Mouse (Mus musculus) urinary bladder, postnatal 25 days (tissue): ENCODE results near the gene Sult1e1.

Source experiments
- DNase-seq: peaks from one replicate; pipeline ENCODE4 v3.0.0; 2022; ENCODE audit warnings: low spot score

Sult1e1 gene

DNA sequence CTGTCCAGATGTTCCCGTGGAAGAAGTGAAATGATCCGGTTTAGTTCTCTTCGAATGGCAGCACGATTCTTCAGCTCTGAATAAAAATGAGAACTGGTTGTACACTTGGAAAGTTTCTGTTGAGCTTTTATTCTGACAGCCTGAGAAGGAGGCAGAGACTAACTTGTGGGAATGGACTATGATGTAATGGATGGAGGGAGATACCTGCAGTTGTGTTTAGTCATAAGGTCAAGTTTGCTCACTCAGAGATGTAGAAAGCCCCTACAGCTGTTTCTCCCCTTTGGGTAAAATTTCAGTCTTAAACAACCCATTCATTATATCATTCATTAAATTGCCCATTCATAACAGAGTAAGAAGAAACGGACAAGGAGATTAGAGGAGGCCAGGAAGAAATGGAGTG lies at the start of gene Sult1e1:
TSS of gene Sult1e1 (minus strand) at position 101 of the 400 bp plus-strand sequence.
- no peak for DNase-seq

DNA sequence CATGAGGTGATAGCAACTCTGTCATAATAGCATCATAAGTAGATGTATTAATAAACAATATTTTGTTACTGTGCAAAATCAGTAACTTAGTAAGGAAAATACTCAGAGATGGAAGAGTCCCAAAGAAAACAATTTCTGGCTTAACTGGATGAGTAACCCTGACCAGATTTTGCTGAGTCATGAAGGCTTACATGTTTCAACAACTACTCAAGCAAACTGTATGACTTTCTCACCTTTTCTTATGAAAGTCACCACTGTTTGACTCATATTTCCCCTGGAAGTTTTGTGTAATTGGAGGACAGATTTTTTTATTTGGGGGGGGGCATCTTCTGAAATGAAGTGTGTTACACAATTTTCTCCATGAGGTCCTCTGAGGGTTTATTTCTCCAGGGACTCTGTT lies 31.3 kb upstream of the Sult1e1 start:
- no peak for DNase-seq

DNA sequence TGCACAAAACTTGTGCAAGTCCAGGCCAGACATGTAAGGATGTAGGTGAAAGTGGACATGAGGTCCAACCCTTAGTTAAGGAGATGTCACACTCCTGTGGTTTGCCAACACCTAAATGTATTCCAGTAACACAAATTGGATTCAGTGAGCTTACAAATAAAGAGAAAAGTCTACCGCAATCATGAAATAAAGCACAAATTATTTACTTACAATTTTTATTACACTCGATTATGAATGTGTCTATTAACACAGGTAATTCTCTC lies 23.7 kb upstream of the Sult1e1 start:
- DNase-seq: no peak

DNA sequence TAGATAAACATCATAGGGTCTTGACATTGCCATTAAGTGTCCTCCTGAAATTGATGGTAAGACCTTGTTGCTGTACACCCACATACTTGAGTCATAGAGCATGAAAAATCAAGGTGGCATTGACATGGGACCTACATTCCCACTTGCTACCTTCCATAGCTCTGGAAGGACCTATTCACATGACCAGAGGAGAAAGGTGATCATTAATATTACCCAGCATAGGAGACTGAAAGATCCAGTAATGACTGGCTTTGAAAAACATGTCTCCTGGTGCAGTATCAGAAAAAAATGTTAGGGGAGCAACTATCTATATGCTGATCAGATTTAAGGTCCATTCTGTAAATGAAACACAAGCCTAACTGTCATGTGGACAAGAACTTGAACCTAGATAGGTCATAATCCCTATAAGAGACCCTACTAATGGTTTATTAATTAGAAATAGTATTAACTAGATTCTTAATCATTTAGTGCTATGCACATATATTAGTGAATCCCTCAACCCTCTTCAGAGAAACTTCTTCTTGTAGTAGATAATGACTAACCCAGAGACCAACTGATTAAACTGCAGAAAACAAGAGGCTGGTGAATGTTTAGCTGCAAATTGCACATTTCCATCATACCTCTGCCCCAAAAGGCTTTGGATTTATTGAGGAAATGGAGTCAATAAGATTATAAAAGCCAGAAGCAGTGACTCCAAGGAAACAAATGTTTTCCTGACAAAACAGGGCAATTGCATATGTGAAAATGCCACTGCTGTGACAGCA lies 23.2 kb upstream of the Sult1e1 start:
- no peak for DNase-seq

DNA sequence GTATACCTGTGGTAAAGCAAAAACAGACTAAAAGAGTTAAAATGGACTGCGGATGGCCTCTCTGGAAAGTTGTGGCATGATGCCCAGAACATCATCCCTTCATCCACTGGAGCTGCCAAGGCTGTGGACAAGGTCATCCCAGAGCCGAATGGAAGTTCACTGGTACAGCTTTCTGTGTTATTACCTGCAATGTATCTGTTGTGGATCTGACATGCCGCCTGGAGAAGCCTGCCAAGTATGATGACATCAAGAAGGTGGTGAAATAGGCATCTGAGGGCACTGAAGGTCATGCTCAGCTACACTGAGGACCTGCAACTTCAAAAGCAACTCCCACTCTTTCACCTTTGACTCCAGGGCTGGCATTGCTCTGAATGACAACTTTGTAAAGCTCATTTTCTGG lies 9.6 kb upstream of the Sult1e1 start:
- DNase-seq: no peak

DNA sequence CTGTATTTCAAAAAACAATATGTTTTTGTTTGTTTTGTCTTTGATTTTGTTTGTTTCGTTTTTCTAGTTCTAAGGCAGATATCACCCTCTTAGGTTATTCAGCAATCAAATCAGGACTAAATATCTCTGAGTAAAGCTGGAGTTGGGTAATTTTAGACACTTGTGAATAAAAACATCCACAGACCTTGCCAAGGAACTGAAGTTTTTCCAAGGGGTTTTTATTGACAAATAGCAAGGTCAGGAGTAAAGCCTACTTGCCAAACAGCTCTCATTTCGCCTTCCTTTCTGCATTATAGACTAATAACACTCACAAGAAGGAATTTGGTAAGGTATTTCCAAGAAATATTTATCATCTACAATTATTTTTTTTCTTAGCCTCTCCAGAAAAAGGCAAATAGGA lies 6.5 kb upstream of the Sult1e1 start:
- DNase-seq: no peak

DNA sequence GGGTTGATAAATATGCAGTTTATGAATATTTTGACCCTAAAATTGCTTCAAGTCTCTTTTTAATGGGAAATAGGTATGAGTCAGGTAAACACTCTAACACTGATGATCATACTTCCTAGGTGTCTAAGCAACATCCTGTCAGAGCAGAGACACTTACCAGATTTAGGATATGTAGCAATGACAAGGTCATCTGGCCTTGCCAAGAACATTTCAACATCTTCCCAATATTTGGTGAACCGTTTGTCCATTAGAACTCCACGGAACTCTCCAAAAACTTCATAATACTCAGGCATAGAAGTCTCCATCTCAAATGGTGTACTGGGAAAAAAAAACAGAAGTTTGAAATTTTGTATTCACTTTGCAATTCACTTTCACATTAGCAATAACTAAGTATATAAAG lies 1.5 kb downstream of the Sult1e1 start:
- no peak for DNase-seq

DNA sequence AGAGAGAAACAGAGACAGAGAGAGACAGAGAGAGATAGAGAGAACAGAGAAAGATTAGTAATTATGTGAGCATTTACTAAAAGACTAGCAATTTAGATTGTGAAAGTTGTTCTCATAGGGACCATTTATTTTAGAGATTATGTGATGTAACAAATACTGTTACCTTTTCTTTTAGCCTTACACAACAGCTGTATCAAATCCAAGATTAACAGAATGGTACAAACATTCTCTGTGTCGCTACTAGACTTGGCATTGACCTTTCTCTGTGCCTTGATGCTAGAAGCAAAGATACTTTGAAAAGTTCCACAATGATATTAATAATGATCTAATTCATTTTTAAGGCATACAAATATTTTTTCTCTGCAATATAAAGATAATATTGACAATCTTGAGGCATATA lies 11.0 kb downstream of the Sult1e1 start:
- no peak for DNase-seq

DNA sequence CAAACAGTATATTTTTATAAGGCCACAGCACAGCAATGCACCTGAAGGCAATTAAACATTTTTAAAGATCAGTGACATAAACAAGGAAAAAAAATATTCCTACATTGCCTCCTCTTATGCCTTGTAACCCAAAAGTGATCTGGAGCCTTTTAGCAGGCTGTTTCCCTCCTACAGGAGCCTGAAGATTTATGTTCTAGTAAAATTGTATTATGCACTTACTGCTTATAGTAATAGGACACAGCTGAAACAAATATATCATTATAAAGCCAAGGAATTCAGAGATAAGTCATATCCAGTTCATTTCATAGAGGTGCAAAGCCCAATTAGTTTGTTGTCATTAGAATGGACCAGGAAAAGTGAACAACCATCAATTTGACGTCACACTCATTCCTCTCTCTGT lies 17.2 kb downstream of the Sult1e1 start:
- DNase-seq: no peak

DNA sequence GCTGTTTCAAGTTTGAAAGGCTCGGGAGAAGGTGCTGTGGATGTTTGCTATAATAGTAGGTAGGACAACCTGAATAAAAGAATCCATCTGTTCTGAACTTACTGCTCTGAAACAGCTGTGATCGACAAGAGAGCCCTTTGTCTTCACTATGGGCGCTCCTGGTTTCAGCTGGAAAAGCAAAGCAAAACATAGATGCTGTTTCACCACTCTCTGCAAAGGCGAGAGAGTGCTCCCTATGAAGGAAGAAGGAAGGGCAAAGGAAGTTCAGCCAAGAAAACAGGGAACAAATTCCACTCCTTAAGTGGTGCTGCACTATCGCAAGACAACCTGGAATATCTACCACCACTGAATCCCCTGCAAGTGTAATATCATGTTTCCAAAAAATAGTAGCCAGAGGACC lies 17.9 kb downstream of the Sult1e1 start:
- DNase-seq: no peak

DNA sequence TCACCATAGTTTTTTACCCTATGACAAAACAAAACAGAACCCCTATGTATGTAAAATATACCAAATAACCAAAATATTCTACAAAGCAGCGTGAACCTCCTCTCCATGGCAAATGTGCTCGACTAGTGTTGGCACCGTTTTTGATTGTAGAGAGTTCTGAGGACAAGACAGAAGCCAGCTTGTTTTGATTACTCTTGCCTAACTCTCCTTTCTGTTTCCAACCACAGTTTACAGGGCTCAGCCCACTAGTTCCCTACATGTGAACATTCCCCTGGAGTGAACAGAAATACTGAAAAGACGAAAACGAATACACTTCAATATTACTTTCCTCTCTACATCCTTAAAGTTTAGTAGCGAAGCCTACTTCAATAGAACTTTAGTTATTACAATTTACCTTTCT lies 18.6 kb downstream of the Sult1e1 start:
- no peak for DNase-seq

DNA sequence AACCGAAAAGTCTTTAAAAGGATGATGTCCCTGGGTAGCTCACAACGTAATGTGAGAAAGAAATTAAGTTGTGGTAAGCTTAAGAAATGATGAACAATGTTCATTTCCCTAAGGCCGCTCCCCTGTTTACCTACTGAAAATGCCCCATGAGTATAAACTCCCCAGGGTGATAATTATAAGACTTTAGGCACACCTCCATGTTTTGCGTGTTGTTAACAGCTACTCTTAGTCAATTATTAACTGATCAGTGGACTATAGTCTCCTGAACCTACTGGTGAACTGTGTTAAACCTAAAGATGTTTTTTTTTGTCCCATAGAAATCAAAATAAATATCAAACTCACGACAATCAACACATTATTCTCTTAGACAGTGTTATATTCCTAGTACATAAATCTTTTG lies 22.5 kb downstream of the Sult1e1 start, which contains the start of gene Sult1d1:
TSS of gene Sult1d1 (minus strand) at position 183 of the 400 bp plus-strand sequence.
- DNase-seq: no peak

DNA sequence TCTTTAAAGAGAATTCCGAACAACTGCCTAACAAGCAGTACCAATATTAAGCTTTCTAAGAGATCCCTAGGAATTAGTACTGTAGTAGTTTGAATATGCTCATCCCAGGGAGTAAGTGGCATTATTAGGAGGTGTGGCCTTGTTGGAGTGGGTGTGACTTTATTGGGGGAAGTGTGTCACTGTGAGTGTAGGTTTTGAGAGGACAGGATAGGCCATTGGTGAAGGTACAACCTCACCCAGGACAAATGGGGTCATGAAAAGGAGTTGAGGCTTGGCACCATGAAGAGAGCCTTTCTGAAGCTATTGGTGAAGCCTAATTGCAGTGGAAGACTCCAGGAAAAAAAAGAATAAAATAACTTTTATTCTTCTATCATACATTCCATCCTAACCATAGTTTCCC lies 24.1 kb downstream of the Sult1e1 start:
- no peak for DNase-seq

DNA sequence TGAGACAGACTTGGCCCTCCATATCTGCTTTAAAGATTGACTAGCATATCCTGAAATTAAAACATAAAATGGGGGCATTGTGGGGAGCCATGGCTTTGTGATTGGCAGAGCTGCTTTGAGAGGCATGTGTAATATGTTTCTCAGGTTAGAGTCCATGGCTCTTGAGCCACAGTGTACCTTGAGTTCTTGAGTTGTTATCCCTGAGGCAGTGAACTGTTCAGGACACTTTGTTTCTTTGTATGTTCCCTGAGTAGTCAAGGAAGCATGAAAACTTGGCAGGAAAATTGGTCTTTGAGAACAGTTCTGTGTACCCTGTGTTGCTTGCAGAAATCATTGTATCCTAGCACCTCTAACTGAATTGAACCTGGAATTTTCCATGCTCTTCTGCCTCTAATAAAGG lies 28.4 kb downstream of the Sult1e1 start:
- no peak for DNase-seq

DNA sequence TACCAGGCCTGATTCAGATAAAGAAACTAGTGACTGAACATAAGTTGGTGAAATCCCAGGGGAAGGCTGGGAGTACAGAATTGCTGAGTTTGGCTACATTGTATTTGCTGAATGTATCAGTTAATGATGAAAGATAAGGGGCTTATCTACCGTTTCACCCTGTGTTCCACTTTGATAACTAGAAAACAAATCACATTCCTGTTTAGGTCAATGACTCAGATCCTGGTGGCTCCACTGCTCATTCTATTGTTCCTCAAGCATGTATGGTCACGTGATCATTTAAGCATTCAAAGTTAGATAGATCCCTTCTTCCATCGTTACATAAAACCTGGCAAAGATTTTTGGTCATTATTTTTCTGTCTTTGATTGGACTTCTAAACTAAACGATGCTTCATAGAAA lies 28.9 kb downstream of the Sult1e1 start:
- DNase-seq: no peak

DNA sequence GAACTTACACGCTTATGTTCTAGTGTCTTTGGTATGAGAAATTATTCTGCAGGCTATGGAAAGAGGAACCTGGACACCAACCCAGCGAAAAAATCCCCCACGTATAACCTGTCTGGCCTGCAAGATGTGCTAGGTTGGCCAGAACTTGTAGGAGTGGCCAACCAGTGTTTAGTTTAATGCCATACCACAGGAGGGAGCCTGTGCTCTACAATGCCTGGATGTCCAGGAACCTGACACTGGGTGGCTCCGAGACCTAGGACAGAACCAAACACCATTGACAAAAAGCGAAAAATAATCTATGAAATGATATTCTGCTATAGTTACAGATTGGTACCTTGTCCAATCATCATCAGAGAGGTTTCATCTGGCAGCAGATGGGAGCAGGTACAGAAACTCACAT lies 31.2 kb downstream of the Sult1e1 start:
- no peak for DNase-seq

DNA sequence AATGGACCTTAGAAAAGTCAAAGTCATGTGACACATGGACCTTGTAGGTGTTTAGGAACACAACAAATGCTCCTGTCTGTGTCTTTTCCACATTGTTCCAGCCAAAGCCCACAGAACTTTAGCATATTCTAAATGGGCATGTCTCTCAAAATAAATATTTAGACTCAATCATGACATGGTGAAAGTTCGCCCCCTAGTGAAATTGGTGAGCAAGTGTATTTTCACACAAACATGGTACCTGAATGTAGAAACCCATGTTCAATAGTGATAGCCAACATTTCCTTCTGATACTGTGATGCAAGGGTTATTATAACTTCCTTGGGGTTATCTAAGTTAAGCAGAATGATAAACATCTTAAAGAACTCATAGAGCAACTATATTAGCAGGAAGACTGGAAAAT lies 40.5 kb downstream of the Sult1e1 start:
- DNase-seq: no peak

DNA sequence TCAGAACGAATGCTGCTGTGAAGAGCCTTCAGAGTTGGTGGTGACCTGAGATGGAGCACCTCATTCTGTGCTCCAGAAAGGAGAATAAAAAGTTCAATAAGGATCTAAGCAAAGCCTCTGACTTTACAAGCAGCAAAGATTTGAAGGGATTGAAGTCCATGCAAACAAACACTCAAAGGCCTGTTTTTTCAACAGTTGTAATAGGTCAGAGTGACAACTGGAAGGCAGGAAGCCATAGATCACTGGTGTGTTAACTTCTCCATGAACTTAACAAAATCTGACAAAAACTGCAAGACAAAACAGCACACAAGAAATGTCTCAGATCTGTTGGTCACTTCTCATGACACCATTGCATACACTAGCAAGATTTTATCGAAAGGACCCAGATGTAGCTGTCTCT lies 53.3 kb downstream of the Sult1e1 start, which contains the start of gene Sult1b1:
TSS of gene Sult1b1 (minus strand) at position 85 of the 400 bp plus-strand sequence.
- no peak for DNase-seq

DNA sequence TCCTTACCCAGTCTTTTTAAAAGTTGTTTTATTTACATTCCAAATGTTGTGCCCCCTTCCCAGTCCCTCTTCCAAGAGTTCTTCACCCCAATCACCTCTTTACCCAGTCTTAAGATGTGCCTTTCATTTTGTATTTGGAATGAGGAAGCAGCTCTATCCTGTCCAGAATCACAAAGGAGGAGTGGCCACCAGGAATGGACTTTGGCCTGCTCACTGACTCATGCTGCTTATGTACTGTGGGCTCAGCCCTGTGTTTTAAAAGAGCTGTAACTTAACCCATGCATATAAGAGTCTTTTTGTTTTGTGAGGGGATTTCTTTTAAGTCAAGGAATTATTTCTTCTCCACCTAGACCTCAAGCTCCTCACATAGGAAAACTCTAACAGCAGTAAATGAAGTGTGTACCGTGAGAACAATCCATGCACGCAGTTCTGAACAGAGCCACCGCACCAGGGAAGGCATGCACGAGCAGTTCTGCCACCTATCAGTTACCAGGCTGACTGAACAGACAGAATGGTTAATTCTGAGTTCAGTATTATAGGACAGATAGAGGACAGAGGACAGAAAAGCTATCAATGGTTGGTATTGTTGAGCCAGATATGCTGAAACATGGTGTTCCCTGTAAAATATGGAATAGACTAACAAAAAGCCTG lies 55.3 kb downstream of the Sult1e1 start:
- DNase-seq: no peak

DNA sequence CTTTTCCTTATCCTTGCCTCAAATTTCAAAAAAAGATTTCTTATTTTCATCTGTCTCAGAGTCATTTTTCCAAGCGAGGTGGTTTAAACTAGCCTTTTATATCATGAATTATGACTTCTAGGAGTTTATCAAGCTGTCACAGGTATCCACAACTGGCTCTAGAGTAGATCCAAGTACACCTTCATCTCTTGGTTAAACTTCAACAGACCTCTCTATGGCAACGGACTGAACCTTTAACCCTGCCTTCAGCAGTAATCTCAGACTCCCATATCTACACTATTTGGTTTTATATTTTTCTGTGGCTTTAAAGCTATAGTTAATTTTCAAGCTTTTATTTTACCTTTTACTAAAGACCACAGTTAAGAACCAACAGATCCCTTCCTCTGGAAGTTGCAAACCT lies 59.1 kb downstream of the Sult1e1 start:
- DNase-seq: no peak
